Mouse (Mus musculus) ES-Bruce4 (cell line): ENCODE measurements around the gene Wnt9b.

Experiments used
- CTCF ChIP-seq: IDR thresholded peaks from one replicate; pipeline ENCODE4 v1.8.1; 2011; ENCODE audit warnings: low read depth, low read length
- EP300 ChIP-seq: IDR thresholded peaks from 2 replicates; pipeline ENCODE4 v1.6.1; 2011; ENCODE audit warnings: low read depth, low read length; ENCODE audit not compliant: insufficient read depth
- POLR2A ChIP-seq: IDR thresholded peaks from one replicate; pipeline ENCODE4 v1.8.1; 2011; ENCODE audit warnings: low read length; ENCODE audit not compliant: insufficient read depth

GRCm38 (mm10) chr11:103698226-103698625 is 51.4 kb downstream of the Wnt9b start:
- no peak for TF ChIP-seq CTCF
- no peak for TF ChIP-seq POLR2A
- TF ChIP-seq EP300, result no peak
